Mouse (Mus musculus) liver, adult 2 months (tissue): ENCODE results near the gene Pcnp. TPM values are rescaled to one million over a fixed set of nuclear protein-coding genes. Genes with fewer than 3 reads are reported as not detected.
"Not testable (repeated sequence)": the region's sequence is repeated elsewhere in the genome, so short reads cannot be mapped to it uniquely, and the experiment has no call there.

Source experiments
- DNase-seq: peaks from one replicate; pipeline ENCODE4 v3.0.0-alpha.2; 2011; ENCODE audit warnings: low read depth, low spot score; ENCODE audit errors: extremely low read depth
- H3K27ac ChIP-seq: fragments of 200-500 bp; replicated peaks from 2 replicates; pipeline ENCODE4 v1.5.1; 2012; ENCODE audit warnings: low read depth, mild to moderate bottlenecking, control low read depth, inconsistent platforms, low read length; ENCODE audit not compliant: insufficient read depth
- H3K27me3 ChIP-seq: fragments of 200-500 bp; 2 replicates; pipeline ENCODE4 v1.6.1; 2012; ENCODE audit warnings: mild to moderate bottlenecking, moderate library complexity, low read length, inconsistent platforms; ENCODE audit not compliant: control insufficient read depth, insufficient read depth
- H3K36me3 ChIP-seq: fragments of 200-500 bp; 2 replicates; pipeline ENCODE4 v1.6.1; 2012; ENCODE audit warnings: low read length, inconsistent platforms; ENCODE audit not compliant: control insufficient read depth, insufficient read depth
- H3K4me1 ChIP-seq: fragments of 200-500 bp; 2 replicates; pipeline ENCODE4 v1.6.1; 2011; ENCODE audit warnings: low read length; ENCODE audit not compliant: control insufficient read depth, insufficient read depth
- H3K4me3 ChIP-seq: fragments of 200-500 bp; 2 replicates; pipeline ENCODE4 v1.5.1; 2011; ENCODE audit warnings: low read depth, mild to moderate bottlenecking, control low read depth, low read length, moderate library complexity; ENCODE audit not compliant: insufficient read depth
- H3K79me2 ChIP-seq: fragments of 200-500 bp; 2 replicates; pipeline ENCODE4 v1.6.1; 2012; ENCODE audit warnings: inconsistent platforms, mild to moderate bottlenecking, low read length, moderate library complexity; ENCODE audit not compliant: control insufficient read depth, insufficient read depth
- H3K9ac ChIP-seq: fragments of 200-500 bp; 2 replicates; pipeline ENCODE4 v1.6.1; 2012; ENCODE audit warnings: low read depth, mild to moderate bottlenecking, control low read depth, inconsistent platforms, low read length
- CTCF ChIP-seq: fragments of 200-500 bp; IDR thresholded peaks from 2 replicates; pipeline ENCODE4 v1.5.1; 2011; ENCODE audit warnings: low read depth, low read length, control low read depth
- POLR2A ChIP-seq: fragments of 200-500 bp; IDR thresholded peaks from 2 replicates; pipeline ENCODE4 v1.6.1; 2011; ENCODE audit warnings: low read length, control low read depth; ENCODE audit not compliant: insufficient read depth; ENCODE audit errors: extremely low read depth
- WGBS: fragments of 180-500 bp; shearing (Covaris S2); methylation state at CpG from one replicate; pipeline ENCODE4 v1.1.7; 2018; 5-methylcytosine and 5-hydroxymethylcytosine counted together
- polyA plus RNA-seq: library from polyadenylated mRNA; depleted of rRNA; stranded (reverse); fragments of >200 nt; gene quantifications from 2 replicates; pipeline ENCODE4 v1.2.3, GENCODE M21; 2012
- total RNA-seq: library from RNA; depleted of rRNA; stranded (reverse); fragments of >200 nt; gene quantifications from 2 replicates; pipeline ENCODE4 v1.2.3, GENCODE M21; 2014

The Pcnp gene
- total and polyA plus RNA-seq, 2 experiments, result 8.7 to 67.7 TPM

- H3K27ac ChIP-seq, result no peak overlapping the region
- H3K9ac ChIP-seq, result no peak overlapping the region
- H3K79me2 ChIP-seq, result no peaks in the 10 kb centered on the region
- no peak overlapping the region for H3K4me3 ChIP-seq
- WGBS, result 50% methylated on average over 11 of the region's 11 CpGs
- H3K36me3 ChIP-seq, result no peaks in the 10 kb centered on the region
- no peaks in the 10 kb centered on the region for H3K4me1 ChIP-seq
- peak; percentile 31 for DNase-seq
- TF ChIP-seq POLR2A (no peak), CTCF (no peak)
- no peaks in the 10 kb centered on the region for H3K27me3 ChIP-seq
Observed at GRCm38 (mm10) chr16:56062981-56063380, 33.4 kb upstream of the Pcnp start.

- no peaks in the 10 kb centered on the region for H3K36me3 ChIP-seq
- DNase-seq, result no peak
- H3K9ac ChIP-seq, result no peak overlapping the region
- no peaks in the 10 kb centered on the region for H3K79me2 ChIP-seq
- no peaks in the 10 kb centered on the region for H3K4me1 ChIP-seq
- WGBS, result 78% methylated on average over 7 of the region's 7 CpGs
- no peaks in the 10 kb centered on the region for H3K27me3 ChIP-seq
- no peak overlapping the region for H3K4me3 ChIP-seq
- H3K27ac ChIP-seq, result no peak overlapping the region
- TF ChIP-seq CTCF (no peak), POLR2A (no peak)
Observed at GRCm38 (mm10) chr16:56061995-56062594, 32.6 kb upstream of the Pcnp start.

- WGBS, result 83% methylated on average over 10 of the region's 10 CpGs
- no peak for DNase-seq
- Histone ChIP-seq H3K27me3 (no peaks in the 10 kb centered on the region), H3K36me3 (no peaks in the 10 kb centered on the region), H3K9ac (no peak overlapping the region), H3K27ac (no peak overlapping the region), H3K79me2 (no peaks in the 10 kb centered on the region), H3K4me1 (no peaks in the 10 kb centered on the region), H3K4me3 (no peak overlapping the region)
- TF ChIP-seq POLR2A (no peak), CTCF (no peak)
Observed at GRCm38 (mm10) chr16:56058151-56058550, 28.6 kb upstream of the Pcnp start.

GRCm38 (mm10) chr16:56056944-56057590 lies 27.5 kb upstream of the Pcnp start:
- TF ChIP-seq CTCF (no peak), POLR2A (no peak)
- Histone ChIP-seq H3K4me3 (no peak overlapping the region), H3K9ac (no peak overlapping the region), H3K27me3 (no peaks in the 10 kb centered on the region), H3K27ac (no peak overlapping the region), H3K4me1 (no peaks in the 10 kb centered on the region), H3K36me3 (no peaks in the 10 kb centered on the region), H3K79me2 (no peaks in the 10 kb centered on the region)
- 82% methylated on average over 7 of the region's 7 CpGs for WGBS
- DNase-seq, result no peak

GRCm38 (mm10) chr16:56055911-56056310 lies 26.4 kb upstream of the Pcnp start:
- Histone ChIP-seq H3K36me3 (no peaks in the 10 kb centered on the region), H3K27me3 (no peaks in the 10 kb centered on the region), H3K9ac (no peak overlapping the region), H3K4me1 (no peaks in the 10 kb centered on the region), H3K27ac (no peak overlapping the region), H3K79me2 (no peaks in the 10 kb centered on the region), H3K4me3 (no peak overlapping the region)
- 88% methylated on average over 3 of the region's 3 CpGs for WGBS
- DNase-seq, result no peak
- no peak for TF ChIP-seq CTCF
- no peak for TF ChIP-seq POLR2A

GRCm38 (mm10) chr16:56048038-56048437 lies 18.5 kb upstream of the Pcnp start, which contains the start of gene Senp7:
Gene Senp7, plus strand, starts transcription at chr16:56048338.
- H3K4me3 ChIP-seq, H3K27me3 ChIP-seq, H3K36me3 ChIP-seq, DNase-seq, H3K9ac ChIP-seq, H3K27ac ChIP-seq, H3K4me1 ChIP-seq, H3K79me2 ChIP-seq: not testable (repeated sequence)
- WGBS, result no CpG with 5 or more reads among the region's 4 CpGs
